Mouse (Mus musculus): ENCODE data around the gene Nrxn3. TPM values are rescaled to one million over a fixed set of nuclear protein-coding genes. Genes with fewer than 3 reads are reported as not detected.

The Nrxn3 gene
- total RNA-seq, 2 experiments from 2014 or later: 0.23 TPM; not detected in 1

DNA sequence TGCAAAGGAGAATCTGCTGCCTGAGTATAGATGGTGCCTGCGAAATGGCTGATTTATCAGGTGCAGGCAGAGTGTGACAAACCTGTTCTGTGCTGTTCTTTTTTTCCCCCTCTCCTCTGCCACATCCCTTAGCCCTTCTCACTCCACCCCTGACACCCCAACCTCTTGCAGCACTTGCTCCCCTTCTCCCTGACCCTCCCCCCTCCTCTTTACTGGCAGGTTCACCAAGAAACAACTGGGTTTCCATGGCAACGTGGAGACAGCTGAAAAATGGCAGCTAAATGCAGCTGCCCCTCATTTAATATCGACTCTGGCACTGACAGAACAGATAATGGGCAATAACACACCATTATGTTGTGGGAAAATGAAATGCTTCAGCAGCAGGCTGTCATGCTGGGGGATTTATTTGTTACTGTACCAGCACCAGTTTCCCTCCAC lies 426.3 kb downstream of the Nrxn3 start:
- intact Hi-C loops (cut with DNase I): no loop called here
- no peak for DNase-seq

DNA sequence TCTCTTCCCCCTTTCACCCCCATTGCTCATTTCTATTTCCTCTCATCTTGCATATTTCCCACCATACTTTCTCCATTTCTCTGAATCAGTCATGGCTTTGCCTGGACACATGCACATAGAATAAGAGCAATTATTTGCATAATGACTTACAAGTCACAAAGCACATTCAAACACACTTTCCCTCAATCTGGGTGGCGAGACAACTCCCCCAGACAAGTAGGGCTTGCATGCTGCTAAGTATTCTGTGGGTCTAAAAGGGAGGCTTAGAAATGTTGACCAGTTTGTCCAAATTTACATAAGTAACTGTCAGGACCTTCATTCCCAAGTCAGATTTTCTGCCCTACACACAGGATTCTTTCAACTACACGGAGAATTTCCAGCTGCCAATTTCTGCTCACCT lies 426.8 kb downstream of the Nrxn3 start:
- no peak for DNase-seq
- intact Hi-C loops (cut with DNase I): no loop called here

DNA sequence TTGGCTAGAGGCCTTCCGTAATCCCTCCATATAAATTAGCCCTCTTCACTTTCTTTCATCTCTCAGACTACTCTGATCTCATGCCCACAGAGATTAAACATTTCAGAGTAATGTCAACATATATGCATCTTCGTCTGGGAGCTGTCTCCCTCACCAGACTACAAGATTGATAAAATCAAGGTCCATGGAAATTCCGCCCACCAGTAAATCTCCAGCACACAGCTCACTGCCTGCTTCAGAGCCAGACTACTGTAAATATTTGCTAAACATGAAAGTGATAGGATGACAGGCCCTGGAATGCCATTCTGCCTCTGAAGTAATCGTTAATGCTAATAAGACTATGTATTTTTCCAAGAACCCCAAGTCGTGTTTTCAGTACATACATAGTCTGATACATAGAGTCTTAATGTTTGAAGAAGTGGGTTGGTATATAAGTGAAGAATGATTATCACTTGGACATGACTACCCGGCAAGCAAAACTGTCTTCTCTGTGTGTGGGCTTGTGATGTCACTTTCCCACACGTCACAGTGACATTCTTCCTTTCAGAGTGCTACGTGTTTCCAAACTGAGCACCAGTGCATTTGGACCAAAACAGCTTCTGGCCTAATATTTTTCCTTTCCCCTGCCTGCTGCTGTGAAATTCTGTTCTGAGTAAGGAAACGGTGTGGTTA lies 433.5 kb downstream of the Nrxn3 start:
- DNase-seq: no peak
- intact Hi-C loops (cut with DNase I): no loop called here

DNA sequence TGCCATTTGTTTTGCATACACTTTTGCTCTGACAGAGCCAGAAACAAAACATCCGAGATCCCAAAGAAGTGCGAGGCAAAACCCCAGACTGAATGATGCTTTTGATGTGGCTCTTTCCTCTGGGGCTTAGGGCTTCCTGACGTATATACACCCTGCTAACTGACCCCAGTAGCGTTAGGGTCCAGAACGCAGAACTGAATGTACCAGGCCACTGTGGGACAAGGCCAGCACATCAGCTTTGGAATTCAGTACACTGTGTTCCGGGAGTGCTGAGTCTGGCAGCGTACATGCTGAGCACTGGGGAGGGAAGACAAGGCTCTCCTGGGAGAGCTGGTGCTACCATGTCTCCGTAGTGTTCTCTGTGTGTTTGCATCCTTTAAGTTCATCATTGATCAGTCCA lies 436.7 kb downstream of the Nrxn3 start:
- intact Hi-C loops (cut with DNase I): no loop called here
- DNase-seq: no peak

DNA sequence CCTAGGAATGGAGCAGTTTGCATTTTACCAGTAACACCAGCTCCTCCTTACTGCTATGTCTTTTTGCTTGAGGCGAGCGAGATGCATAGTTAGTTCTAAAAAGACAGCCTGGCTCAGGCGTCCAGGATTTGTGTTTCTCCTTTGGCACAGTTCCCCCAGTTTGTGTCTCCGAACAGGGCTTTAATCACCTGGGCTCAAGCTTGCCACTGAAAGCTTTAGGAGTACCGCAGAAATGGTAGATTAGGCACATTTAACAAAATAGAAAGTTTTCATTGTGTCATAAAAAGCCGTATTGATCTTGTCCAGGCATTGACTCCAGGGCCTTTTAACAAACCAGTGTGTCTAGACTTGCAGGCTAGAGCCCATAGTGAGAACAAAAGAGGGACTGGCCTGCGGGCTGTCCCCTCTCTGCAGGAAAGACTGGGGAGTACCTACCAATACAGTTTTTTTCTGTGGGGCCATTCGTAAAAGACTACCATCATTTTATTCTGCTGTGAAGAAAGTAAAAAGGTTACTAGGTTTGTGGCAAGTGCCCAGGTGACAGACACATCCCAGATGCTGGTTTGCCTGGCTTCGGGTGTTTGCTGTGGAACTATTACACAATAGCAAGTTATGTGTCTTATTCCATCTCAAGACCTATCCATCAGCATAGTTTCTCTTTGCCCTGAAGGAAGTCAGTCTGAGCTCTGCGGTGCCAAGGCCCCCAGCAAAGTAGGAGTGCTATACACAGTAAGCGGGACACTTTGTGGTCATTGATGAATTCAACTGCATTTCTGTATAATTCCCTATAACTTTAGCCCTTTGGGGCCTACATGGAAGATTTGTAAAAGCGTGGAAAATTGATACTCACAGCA lies 451.9 kb downstream of the Nrxn3 start:
- no peak for DNase-seq
- intact Hi-C loops (cut with DNase I): no loop called here

DNA sequence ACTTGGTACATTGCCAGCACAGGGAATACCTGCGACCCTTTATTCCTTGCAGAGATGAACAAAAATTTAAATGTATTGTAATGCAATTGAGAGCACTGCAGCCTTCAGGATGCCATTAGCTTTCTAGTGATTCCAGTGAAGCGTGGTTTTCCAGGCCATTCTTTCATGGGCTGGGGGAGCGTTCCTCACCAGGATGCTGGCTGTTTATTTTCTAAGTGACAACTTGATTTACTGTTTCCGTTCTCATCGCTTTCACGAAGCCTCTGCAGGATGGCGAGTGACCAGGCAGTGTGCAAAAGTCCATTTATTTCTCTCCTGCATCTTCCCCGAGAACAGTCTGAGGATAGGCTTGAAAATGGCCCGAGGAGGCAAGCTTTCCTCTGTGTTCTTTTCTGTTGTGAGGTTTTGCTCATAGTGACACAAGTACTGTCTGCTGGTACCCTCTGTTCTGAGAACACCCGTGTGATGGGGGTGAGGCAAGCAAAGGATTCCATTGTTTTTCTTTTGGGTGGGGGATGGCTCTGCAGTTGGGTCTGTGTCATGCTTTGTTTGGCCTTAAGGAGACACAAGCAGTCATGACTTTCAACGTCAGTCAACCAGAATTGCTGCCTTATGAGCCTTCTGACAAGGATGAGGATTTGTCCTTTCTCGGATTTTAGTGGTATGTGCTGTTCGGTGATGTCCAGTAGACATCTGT lies 457.4 kb downstream of the Nrxn3 start:
- DNase-seq: no peak
- intact Hi-C loops (cut with DNase I): no loop called here

DNA sequence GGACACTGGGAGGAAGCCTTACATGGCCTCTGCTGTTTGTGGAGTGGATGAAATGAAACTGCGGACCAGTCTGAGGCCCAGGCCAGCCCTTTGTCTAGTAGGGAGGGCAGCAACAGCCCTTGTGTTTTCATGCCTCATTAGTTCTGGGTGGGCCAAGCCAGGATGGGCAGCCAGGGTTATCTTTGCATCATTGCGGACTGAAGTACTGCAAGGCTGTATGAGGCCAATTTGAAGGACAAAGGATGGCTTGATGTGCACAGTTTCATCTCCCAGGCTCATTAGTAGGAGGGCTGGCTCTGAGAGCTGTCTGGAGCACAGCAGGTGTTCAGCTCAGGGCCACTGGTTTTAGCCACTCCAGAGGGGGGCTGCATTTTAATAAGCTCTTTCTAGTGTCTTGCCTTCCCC lies 458.5 kb downstream of the Nrxn3 start:
- DNase-seq: no peak
- intact Hi-C loops (cut with DNase I): no loop called here

DNA sequence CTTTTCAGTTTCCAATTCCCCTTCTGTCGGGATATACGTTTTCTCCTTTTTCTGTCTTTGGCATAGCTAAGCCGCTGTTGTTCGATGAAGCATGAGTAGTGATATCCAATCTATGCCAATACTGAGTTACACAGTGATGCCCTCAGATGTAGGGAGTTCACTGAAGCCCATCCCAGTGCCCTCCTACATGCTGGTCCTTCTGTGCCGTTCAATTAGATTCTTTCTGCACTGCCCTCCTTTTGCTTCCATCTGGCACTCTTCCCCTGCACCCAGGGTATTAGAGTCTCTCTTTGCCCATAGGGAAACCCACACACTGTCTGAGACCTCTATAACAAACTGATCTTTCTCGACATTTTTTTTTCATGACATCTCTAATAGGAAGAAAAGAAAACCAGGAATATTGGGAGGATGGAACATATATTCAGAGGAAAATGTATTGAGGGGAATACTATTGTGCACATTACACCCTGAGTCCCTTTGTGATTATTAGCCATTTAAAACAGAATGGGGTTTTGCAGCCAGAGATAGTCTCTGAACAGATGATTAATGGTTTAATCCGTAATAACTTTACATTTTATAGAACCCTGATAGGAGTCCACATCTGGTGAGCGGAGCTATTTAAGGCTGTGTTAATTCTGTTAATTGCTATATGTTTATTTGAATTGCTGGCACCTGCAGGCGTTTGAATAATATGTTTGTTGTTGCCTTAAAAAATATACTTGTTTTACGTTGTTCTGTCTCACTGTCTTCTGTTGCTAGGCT lies 476.3 kb downstream of the Nrxn3 start:
- intact Hi-C loops (cut with DNase I): no loop called here
- no peak for DNase-seq

DNA sequence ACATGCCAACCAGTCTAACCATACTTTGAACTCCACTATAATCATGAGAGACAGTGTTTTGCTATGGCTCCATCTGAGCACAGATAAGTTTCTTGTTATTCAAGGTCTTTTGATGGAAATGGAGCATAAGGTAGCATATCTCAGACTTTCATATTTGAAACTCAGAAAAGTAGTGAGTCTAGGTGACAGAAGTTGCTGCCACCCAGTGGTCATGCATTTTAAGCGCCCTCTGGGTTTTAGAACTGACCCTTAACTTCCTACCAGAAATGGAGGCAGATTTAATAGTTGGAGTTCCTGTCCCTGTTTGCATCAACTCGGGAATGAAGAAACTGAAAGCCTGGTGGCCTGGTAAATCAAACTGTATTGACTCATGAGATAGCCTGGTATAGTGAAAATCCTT lies 488.9 kb downstream of the Nrxn3 start:
- intact Hi-C loops (cut with DNase I): no loop called here
- DNase-seq: no peak

DNA sequence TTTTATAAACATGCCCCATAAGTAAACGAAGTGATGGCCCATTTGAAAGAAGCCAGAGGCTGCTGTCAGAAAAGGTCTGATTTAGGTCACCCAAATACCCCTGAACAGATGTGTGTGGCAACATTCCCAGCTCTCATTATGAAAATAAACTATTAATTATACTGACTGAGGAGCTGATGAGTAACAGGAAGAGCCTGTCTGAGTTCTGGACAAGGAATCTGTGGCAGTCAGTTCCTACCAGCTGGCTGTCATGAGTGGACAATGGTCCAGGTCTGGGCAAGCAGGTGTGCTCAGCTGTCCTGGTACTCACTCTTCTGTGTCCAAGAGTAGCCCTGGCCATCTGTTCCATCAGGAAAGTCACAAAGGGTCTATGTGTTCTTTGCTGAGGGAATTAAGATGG lies 517.1 kb downstream of the Nrxn3 start:
- DNase-seq: no peak
- intact Hi-C loops (cut with DNase I): no loop called here

DNA sequence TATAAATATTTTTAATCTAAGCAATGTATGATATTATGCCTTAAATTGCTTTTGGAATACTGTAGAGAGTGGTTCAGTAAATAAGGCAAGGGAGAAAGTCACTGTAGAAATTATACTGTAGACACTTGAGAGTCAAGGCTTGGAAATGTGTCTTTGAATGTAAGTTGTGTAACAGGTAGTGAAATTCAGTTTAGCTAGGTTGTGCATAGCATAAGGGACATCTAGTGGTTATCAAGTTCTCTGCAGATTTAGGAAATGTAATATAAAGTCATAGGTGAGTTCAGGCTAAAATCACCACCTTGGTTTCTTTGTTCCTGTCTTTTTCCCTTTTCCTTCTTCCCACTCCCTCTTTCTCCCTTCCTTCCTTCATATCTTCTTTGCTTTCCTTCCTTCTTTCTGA lies 518.9 kb downstream of the Nrxn3 start:
- intact Hi-C loops (cut with DNase I): no loop called here
- DNase-seq: no peak

DNA sequence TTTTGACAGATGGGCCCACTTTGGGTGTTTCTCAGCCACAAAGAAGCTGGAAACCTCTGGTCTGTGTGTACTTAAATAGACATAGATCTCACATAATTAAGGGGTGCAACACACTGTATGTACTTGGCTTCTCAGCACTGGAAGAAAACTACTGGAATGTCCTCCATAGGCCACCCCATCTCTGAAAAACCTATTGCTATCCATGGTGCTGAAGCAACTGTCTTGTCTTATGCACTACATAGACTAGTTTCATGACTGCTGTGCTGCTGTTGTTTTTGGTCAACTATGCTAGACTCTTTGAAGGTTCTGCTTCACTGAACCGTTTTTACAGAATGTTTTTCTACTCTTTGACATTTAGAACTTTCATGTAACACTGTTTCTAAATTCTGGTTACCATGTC lies 519.8 kb downstream of the Nrxn3 start:
- intact Hi-C loops (cut with DNase I): no loop called here
- no peak for DNase-seq

DNA sequence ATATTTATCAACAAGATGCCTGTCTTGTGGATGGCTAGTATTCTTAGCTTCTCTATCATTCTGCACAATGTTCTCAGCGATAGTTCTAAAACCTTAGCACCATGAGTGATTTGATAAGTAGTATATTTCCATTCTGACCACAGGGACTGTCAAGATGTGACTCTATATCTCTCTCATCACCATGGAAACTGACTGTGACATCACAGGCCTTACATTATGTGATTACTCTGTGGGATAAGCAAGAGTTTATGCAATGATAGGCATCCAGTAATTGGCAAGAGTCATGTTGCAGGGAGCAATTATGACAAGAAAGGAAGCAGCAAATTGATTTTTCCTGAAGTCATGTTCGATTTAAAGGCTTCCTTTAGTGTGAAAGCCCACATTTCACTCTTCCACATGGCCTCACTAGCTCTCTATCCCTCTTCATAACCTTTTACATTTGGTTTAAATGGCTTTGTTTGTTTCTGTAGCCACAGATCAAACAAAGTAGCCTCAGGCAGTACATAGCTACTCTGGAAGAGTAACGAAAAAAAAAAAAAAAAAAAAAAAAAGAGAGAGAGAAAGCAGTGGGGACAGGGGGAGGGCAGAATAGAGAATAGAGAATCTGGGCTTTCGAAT lies 532.7 kb downstream of the Nrxn3 start:
- DNase-seq: no peak
- intact Hi-C loops (cut with DNase I): no loop called here

DNA sequence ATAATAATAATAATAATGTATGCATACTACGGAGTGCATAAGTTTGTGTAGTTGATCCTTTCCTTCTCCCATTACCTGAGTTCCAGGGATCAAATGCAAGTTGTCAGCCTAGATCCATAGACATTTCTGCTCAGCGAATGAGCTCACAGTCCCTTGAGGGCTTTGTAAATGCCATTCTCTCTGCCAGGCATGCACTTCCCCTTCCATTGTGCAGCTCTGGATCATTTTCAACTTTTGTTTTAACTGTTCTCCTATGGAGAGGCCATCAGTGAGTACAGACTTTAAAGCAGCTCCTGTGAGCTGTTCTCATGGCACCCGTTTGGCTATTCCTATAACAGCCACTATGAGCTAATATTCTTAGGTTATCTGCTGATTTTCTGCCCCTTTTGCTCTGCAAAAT lies 536.2 kb downstream of the Nrxn3 start:
- intact Hi-C loops (cut with DNase I): no loop called here
- DNase-seq: no peak

DNA sequence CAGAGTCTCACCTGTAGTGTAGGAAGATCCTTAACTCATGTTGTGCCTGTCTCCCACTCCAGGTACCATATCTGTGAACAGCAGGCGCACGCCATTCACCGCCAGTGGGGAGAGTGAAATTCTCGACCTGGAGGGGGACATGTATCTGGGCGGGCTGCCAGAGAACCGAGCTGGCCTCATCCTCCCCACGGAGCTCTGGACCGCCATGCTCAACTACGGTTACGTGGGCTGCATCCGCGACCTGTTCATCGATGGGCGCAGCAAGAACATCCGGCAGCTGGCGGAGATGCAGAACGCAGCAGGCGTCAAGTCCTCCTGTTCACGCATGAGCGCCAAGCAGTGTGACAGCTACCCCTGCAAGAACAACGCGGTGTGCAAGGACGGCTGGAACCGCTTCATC lies 537.4 kb downstream of the Nrxn3 start:
- intact Hi-C loops (cut with DNase I): no loop called here
- DNase-seq: no peak

DNA sequence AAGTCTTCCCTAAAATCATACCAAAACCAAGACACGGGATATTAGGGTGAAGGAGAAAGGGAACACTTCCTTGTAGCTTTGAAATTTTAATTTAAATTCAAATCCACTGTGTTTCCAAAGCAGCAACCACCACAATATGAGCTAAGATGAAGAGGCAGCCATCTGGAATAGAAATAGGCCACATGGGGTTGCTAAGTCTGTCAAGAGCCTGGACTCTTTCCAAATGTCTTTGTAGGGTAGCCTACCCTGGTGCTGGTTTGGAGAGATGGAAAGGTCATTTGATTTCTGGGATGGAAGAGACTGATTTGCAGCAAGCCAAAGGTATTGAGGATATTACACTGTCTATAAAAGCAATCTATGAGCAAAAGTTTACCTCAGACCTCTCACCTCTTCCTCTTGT lies 539.6 kb downstream of the Nrxn3 start:
- intact Hi-C loops (cut with DNase I): no loop called here
- no peak for DNase-seq

DNA sequence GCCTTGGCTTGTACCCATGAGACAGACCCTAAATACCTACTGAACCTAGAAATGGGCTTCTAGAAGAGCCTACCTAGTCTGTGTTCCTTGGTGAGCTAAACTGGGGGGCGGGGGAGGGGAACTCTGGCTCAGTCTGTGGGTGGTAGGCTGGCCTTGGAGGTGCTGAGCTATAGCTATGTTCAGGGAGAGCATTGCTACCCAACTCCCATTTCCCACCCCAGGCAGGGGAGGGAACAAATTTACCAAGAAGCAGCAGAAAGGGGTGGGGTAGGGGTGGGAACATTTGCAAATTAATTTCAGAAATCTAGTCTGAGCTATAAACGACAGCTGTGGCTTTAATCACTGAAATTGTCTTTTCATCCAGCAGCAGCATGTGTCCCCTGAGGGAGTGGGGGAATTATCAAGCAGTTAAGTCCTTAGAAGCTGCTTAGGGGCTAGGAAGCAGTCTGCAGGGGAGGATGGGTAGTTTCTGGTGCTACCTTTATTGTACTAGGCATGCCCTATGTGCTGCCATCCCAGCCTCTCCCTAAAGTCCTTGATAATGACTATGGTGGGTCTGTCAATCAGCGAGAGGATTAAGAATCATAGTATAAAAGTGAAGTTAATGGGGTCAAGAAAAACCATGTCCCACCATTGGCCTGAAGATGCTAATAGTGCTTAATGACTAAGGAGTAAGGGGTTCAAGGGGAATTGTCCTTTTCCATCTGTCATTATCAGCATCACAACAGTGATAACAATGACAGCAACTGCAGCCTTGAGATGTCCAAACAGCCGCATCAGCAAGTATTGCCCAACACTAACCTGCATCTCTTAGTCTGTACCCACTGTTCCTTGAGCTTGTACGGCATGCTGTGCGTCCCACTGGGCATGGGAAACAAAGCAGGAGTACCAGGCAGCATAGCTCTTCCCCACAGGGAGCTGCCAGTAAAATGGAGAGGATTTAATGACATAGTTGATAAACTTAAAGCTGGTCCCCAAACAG lies 560.0 kb downstream of the Nrxn3 start:
- no peak for DNase-seq
- intact Hi-C loops (cut with DNase I): no loop called here

DNA sequence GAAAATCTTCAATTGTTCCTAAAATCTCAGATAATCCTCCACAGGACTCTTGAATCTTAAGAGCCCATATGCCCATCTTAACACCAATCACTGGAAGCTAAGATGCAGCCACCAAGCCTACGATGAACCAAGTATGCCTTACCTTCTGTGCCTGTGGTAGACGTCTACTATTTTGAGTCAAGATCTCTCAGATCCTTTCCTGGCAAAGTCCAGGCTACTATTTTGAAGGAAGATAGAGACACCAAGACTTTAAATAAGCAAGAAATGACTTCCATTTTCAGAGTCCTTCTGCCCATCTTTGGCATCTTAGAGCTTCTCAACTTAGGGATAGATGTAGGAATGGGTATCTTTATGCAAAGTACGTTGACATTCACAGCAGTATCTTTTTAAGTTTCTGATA lies 561.7 kb downstream of the Nrxn3 start:
- DNase-seq: no peak
- intact Hi-C loops (cut with DNase I): no loop called here

DNA sequence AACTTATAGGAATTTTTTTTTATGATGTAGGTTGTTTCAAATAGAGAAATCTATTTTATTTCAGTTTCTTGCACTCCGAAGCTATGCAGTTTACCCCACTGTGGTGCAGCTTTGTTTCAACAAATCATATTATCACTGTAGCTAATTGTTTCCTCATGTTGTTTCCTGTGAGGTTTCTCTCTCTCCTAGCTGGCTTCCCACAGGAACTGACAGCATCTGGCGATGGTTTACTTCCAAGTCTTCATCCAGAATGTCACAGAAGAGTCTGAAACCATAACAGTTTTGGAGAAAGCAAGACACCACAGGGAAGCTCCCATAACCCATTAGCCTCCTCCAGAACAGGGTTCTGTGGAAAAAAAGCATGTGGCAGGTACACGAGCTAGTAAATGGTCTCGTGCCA lies 564.4 kb downstream of the Nrxn3 start:
- DNase-seq: no peak
- intact Hi-C loops (cut with DNase I): no loop called here

Data from gastrocnemius, postnatal 36 days (tissue).